Mouse (Mus musculus): ENCODE data around the gene Ece1. TPM values are rescaled to one million over a fixed set of nuclear protein-coding genes. Genes with fewer than 3 reads are reported as not detected.

The Ece1 gene
- polyA plus RNA-seq (2015; fragmentation: Nextera tagmentation; extraction: Ambion mirVana): 44.9 and 49.1 TPM in 2 replicates

GRCm38 (mm10) chr4:137862019-137862418 is at the start of gene Ece1:
Gene Ece1 (plus strand): TSS chr4:137862237.
- H3K4me1 ChIP-seq (replicated peaks; ENCODE audit: control insufficient read depth, insufficient read depth, low read length): peaks cover 15% of the 10 kb centered on the region; the same call in 1 of the 2 replicates
- peak; percentile 85 for ATAC-seq
- no peaks in the 10 kb centered on the region for H3K27me3 ChIP-seq (replicated peaks; ENCODE audit: control insufficient read depth, insufficient read depth, low read length)

GRCm38 (mm10) chr4:137812946-137813708 is 48.9 kb upstream of the Ece1 start:
- H3K4me2 ChIP-seq (replicated peaks; ENCODE audit: low read depth): no peak overlapping the region
- H3K27me3 ChIP-seq (replicated peaks; ENCODE audit: control insufficient read depth, insufficient read depth, low read length): no peaks in the 10 kb centered on the region
- WGBS: 64% methylated on average over 13 of the region's 13 CpGs
- no peaks in the 10 kb centered on the region for H3K4me1 ChIP-seq (replicated peaks; ENCODE audit: control insufficient read depth, insufficient read depth, low read length)
- no peak overlapping the region for H3K27ac ChIP-seq (ENCODE audit: low read depth, low read length)
- H3K4me3 ChIP-seq (ENCODE audit: low read depth, low read length): no peak overlapping the region
- no peak for ATAC-seq
- no peak for TF ChIP-seq CTCF (IDR thresholded peaks at IDR 0.05; ENCODE audit: low read depth)
- H3K9ac ChIP-seq (ENCODE audit: low read depth, low read length): no peak overlapping the region
- no peaks in the 10 kb centered on the region for H3K9me3 ChIP-seq (ENCODE audit: control insufficient read depth)
- no peaks in the 10 kb centered on the region for H3K36me3 ChIP-seq (ENCODE audit: control insufficient read depth, insufficient read depth)

More at GRCm38 (mm10) chr4:137862019-137862418, at the start of gene Ece1:
- Histone ChIP-seq H3K9me3 (ENCODE audit: control insufficient read depth) (no peaks in the 10 kb centered on the region), H3K27ac (ENCODE audit: low read depth, low read length) (peak within 1 kb of the TSS; percentile 85), H3K4me3 (ENCODE audit: low read depth, low read length) (peak within 1 kb of the TSS; percentile 68), H3K9ac (ENCODE audit: low read depth, low read length) (peak within 1 kb of the TSS; percentile 74), H3K36me3 (ENCODE audit: control insufficient read depth, insufficient read depth) (no peaks in the 10 kb centered on the region; the same call in 1 of the 2 replicates), H3K4me2 (replicated peaks; ENCODE audit: low read depth) (peak within 1 kb of the TSS; percentile 72)
- WGBS: 0% methylated on average over 37 of the region's 37 CpGs
- no peak for TF ChIP-seq CTCF (IDR thresholded peaks at IDR 0.05; ENCODE audit: low read depth)

GRCm38 (mm10) chr4:137814140-137814539 is 47.9 kb upstream of the Ece1 start:
- H3K9me3 ChIP-seq (ENCODE audit: control insufficient read depth): no peaks in the 10 kb centered on the region
- WGBS: 83% methylated on average over 7 of the region's 7 CpGs
- no peak for TF ChIP-seq CTCF (IDR thresholded peaks at IDR 0.05; ENCODE audit: low read depth)
- no peak overlapping the region for H3K9ac ChIP-seq (ENCODE audit: low read depth, low read length)
- H3K27ac ChIP-seq (ENCODE audit: low read depth, low read length): no peak overlapping the region
- no peaks in the 10 kb centered on the region for H3K27me3 ChIP-seq (replicated peaks; ENCODE audit: control insufficient read depth, insufficient read depth, low read length)
- no peak overlapping the region for H3K4me2 ChIP-seq (replicated peaks; ENCODE audit: low read depth)
- H3K4me3 ChIP-seq (ENCODE audit: low read depth, low read length): no peak overlapping the region
- H3K4me1 ChIP-seq (replicated peaks; ENCODE audit: control insufficient read depth, insufficient read depth, low read length): no peaks in the 10 kb centered on the region
- no peak for ATAC-seq
- no peaks in the 10 kb centered on the region for H3K36me3 ChIP-seq (ENCODE audit: control insufficient read depth, insufficient read depth)

- Histone ChIP-seq H3K4me3 (ENCODE audit: low read depth, low read length) (no peak overlapping the region), H3K9me3 (ENCODE audit: control insufficient read depth) (no peaks in the 10 kb centered on the region), H3K4me2 (replicated peaks; ENCODE audit: low read depth) (no peak overlapping the region), H3K27me3 (replicated peaks; ENCODE audit: control insufficient read depth, insufficient read depth, low read length) (no peaks in the 10 kb centered on the region), H3K36me3 (ENCODE audit: control insufficient read depth, insufficient read depth) (no peaks in the 10 kb centered on the region), H3K9ac (ENCODE audit: low read depth, low read length) (no peak overlapping the region), H3K4me1 (replicated peaks; ENCODE audit: control insufficient read depth, insufficient read depth, low read length) (no peaks in the 10 kb centered on the region), H3K27ac (ENCODE audit: low read depth, low read length) (no peak overlapping the region)
- ATAC-seq: no peak
- no peak for TF ChIP-seq CTCF (IDR thresholded peaks at IDR 0.05; ENCODE audit: low read depth)
- WGBS: 83% methylated on average over 3 of the region's 3 CpGs
These were observed 46.6 kb upstream of the Ece1 start for GRCm38 (mm10) chr4:137815473-137815872.

GRCm38 (mm10) chr4:137816216-137816615 is 45.8 kb upstream of the Ece1 start:
- H3K27me3 ChIP-seq (replicated peaks; ENCODE audit: control insufficient read depth, insufficient read depth, low read length): no peaks in the 10 kb centered on the region
- ATAC-seq: no peak
- WGBS: 71% methylated on average over 7 of the region's 7 CpGs
- no peaks in the 10 kb centered on the region for H3K9me3 ChIP-seq (ENCODE audit: control insufficient read depth)
- no peaks in the 10 kb centered on the region for H3K4me1 ChIP-seq (replicated peaks; ENCODE audit: control insufficient read depth, insufficient read depth, low read length)
- H3K9ac ChIP-seq (ENCODE audit: low read depth, low read length): no peak overlapping the region
- no peak overlapping the region for H3K4me3 ChIP-seq (ENCODE audit: low read depth, low read length)
- H3K36me3 ChIP-seq (ENCODE audit: control insufficient read depth, insufficient read depth): no peaks in the 10 kb centered on the region
- H3K4me2 ChIP-seq (replicated peaks; ENCODE audit: low read depth): no peak overlapping the region
- no peak overlapping the region for H3K27ac ChIP-seq (ENCODE audit: low read depth, low read length)
- TF ChIP-seq CTCF (IDR thresholded peaks at IDR 0.05; ENCODE audit: low read depth): no peak

GRCm38 (mm10) chr4:137818341-137818740 is 43.7 kb upstream of the Ece1 start:
- Histone ChIP-seq H3K27ac (ENCODE audit: low read depth, low read length) (no peak overlapping the region), H3K4me2 (replicated peaks; ENCODE audit: low read depth) (no peak overlapping the region), H3K4me1 (replicated peaks; ENCODE audit: control insufficient read depth, insufficient read depth, low read length) (no peaks in the 10 kb centered on the region), H3K27me3 (replicated peaks; ENCODE audit: control insufficient read depth, insufficient read depth, low read length) (no peaks in the 10 kb centered on the region), H3K4me3 (ENCODE audit: low read depth, low read length) (no peak overlapping the region), H3K36me3 (ENCODE audit: control insufficient read depth, insufficient read depth) (no peaks in the 10 kb centered on the region), H3K9ac (ENCODE audit: low read depth, low read length) (no peak overlapping the region), H3K9me3 (ENCODE audit: control insufficient read depth) (no peaks in the 10 kb centered on the region)
- WGBS: 66% methylated on average over 3 of the region's 3 CpGs
- ATAC-seq: no peak
- TF ChIP-seq CTCF (IDR thresholded peaks at IDR 0.05; ENCODE audit: low read depth): no peak
